Mouse (Mus musculus): Measurements from ENCODE around the gene Fbxl17.
A peak's percentile ranks its signal among the peaks of the same experiment; 100 is the strongest.

Fbxl17 gene

DNA sequence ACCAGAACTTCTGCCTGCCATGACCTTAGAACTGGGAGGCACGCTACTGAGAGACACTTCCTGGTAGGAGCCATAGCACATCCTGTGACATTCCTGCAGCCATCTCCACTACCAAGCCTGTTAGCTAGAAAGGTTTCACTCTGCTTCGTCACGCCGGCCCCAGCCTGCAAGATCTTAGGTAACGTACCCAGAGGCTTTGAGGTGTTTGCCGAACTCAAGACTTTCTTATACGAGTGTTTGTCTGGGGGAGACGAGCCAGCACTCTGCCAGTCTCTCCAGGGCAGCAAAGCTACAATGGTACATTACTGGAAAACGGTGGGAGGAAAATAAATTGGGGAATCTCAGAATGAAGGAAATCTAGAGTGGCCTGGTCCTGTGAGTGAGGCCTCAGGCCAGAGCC is 292.1 kb downstream of the Fbxl17 start:
- DNase-seq: no peak

DNA sequence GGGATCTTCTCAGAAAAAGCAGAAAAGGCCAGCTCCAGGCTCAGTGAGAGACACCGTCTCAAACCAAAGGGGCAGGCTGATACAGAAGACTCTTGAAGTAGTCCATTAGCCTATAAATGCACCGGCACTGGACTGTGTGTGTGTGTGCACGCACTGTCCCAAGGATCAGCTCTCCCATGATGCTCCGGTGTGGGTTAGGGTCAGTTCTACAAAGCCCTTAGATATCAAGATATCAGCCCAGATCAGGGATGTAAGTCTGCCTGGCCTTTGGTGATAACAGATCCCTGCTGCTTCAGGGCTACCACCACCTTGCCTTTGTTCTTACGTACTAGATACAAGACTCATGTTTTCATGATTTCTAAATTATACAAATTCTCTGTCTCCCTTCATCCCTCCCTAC is 294.5 kb downstream of the Fbxl17 start:
- DNase-seq: no peak

DNA sequence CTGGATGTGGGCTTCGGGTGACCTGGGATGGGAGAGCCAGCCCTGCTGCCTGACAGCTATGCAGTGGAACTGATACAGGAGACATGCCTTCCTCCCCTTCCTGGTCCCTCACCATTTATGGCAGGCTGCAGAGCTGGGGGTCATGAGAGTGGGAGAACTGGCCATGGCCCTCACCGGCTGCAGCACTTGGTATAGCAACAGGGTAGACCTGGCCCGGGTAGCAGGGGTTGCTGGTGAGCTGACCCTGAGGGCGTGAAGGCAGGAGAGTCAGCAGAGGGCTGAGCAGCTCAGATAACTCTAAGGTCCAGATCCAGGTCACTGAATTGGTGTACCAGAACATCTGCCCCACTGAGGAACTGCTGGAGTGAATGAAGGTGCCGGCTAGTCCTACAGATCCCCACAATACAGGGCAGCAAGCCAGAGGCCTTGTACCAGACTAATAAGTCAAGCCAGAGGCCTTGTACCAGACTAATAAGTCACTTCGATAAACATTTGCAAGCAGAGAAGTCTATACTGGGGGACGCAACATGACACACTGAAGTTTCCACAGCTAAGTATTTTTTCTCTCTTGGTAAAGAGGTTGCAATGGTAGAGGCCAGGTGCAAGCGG is 296.1 kb downstream of the Fbxl17 start:
- DNase-seq: no peak

DNA sequence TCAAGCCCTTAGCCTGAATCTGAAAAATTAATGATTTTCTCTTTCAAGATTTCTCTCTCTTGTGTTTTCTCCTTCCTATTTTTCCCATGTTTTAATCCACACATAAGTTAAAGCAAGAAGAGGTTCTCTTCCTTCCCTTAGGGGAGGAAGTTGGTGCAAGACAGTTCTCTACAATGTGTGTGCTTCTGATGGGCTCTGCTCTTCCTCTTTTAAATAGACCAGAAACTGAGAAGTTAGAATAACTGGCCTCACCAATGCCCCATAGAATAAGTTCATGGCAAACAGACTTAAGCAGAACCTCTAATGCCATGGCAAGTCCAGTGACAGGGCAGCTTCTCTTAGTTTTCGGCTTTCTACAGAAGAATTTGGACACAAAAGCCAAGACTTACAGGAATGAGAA is 301.1 kb downstream of the Fbxl17 start:
- DNase-seq: no peak

GRCm38 (mm10) chr17:63195496-63195895 is 304.3 kb downstream of the Fbxl17 start:
- no peak for DNase-seq

GRCm38 (mm10) chr17:63193196-63193595 is 306.6 kb downstream of the Fbxl17 start:
- DNase-seq: no peak

GRCm38 (mm10) chr17:63191345-63191744 is 308.5 kb downstream of the Fbxl17 start:
- no peak for DNase-seq

DNA sequence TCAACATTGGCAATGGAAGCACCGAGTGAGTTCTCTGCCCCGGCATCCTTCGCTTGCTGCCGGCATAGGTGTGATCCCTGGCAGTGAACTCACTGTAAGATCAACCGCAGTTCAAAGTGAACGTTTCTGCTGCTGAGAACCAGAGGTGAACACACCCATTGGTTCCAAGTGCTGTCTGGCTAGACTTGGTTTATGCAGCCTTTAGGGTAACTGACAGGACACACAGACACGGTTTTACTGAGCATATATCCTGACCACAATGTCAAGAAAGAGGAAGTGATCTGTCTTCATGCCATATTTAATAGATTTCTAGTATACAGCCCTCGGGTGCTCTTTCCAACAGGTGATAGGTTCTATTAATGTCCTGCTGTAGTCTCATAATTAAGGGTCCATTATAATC is 310.5 kb downstream of the Fbxl17 start:
- DNase-seq: no peak

GRCm38 (mm10) chr17:63185531-63185930 is 314.3 kb downstream of the Fbxl17 start:
- no peak for DNase-seq

- DNase-seq: no peak
Measured at GRCm38 (mm10) chr17:63184844-63185504, 314.8 kb downstream of the Fbxl17 start.

DNA sequence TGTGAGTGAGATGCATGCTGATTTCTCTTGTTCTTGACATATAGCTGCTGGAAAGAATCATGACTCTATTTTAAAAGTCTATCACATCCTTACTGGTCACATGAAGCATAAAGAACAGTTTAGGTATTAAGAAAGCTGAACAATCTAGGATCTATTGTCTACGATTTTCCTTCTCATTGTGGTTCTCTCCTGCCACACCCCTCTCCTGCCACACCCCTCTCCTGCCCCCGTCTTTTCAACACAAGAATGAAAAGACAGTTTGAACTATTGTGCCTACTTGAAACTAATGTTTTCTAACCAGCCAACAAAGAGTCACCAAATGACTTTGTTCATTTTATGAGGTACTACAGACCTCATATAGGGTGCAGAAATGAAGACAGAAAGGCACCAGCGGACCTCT is 316.4 kb downstream of the Fbxl17 start:
- no peak for DNase-seq

- peak; percentile 60 for DNase-seq
Measured at GRCm38 (mm10) chr17:63181661-63182060, 318.2 kb downstream of the Fbxl17 start.

- DNase-seq: no peak
Measured at GRCm38 (mm10) chr17:63180042-63180441, 319.8 kb downstream of the Fbxl17 start.

- no peak for DNase-seq
Measured at GRCm38 (mm10) chr17:63178331-63178730, 321.5 kb downstream of the Fbxl17 start.

DNA sequence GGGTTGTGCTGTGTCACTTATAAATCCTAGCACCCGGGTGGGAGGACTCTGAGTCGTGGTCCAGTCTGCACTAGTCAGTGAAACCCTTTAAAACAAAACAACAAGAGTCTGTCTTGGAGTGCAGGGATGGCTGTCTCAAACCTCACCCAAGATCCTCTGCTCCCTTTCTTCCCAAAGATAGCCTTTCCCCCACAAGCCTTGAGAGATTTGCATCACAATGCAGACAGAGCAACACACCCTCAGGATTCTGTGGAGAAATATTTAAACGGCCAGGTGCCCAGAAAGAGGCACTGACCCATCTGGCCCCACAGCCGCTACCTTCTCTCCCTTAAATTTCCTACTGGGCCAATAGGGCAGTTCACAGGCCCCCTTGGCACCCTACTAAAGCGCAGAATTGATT is 323.4 kb downstream of the Fbxl17 start:
- no peak for DNase-seq

- no peak for DNase-seq
Measured at GRCm38 (mm10) chr17:63172697-63173096, 327.1 kb downstream of the Fbxl17 start.

DNA sequence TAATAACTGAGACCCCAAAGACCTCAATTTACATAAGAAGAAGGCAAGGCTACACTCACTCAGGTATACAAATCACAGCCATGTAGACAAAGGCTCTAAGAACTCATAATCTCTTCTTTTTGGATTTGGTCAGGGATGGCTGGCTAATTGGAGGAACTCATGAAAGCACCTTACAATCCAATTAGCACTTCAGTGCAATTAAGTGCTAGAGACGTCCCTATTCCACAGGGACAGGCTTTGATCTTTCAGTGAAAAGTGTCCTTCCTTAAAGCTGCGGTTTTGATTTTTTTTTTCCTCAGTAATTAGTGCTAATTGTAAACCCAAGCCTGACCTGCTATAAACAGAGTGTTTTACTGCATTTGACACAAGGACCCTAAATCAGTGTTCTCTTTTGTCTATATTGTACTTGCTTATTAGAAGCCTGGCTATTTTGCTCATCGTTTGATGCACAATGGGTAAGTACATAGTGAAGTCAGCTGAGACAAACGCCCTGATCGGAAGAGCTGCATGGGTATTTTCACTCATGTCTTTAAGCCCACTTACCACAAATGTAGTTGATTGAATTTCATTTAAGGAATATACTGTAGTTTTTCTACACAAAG is 327.8 kb downstream of the Fbxl17 start:
- DNase-seq: no peak

DNA sequence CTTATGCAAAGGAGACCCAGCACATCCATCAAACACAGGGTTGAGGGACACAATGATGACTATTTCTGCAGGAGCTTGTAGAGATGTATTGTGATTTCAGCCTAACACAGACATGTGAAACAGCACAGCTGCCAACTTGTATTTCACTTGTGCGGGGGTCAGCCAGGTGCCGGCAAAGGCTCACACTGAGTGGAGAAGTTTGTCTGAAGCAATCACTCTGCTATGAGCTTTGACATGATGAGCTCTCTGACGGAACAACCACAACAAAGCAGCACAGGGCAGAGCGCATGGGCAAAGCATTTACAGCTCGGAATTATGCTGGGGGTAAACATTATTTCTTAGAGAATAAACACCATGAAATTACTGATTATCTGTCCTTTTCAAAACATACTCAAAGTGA is 328.6 kb downstream of the Fbxl17 start:
- no peak for DNase-seq

DNA sequence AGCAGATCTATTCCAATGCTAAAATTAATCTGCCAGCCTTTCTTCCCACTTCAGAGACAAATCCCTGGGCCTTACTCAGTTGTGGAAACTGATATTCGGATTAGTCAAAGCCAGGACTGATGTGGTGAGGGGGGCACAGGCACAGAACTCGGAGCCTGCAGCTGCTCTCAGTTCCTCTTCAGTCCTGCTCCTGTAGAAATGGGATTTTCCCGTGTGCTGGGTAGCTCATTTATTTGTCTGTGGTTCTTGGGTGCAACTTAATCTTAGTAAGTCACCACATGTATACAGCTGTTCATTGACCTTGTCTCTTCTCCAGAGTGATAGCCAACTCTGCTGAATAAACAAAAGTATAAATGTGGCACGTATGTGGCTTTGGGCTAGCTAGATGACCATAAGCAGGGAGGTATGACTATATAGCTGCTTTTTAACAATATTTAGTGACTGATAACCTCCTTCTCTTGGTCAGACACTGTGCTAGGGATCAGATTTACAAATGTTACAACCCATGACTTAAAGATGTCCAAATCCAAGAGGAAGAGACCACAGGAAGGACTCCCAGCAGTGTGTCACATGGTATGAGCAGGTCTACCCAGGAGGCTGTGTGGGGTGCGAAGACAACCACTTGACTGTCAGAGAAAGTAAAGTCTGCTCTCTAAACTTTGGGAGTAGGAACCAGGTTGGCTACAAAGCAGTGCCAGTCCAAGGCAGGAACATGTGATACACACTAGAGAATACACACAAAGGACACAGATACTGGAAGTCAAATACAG is 331.6 kb downstream of the Fbxl17 start:
- DNase-seq: no peak

DNA sequence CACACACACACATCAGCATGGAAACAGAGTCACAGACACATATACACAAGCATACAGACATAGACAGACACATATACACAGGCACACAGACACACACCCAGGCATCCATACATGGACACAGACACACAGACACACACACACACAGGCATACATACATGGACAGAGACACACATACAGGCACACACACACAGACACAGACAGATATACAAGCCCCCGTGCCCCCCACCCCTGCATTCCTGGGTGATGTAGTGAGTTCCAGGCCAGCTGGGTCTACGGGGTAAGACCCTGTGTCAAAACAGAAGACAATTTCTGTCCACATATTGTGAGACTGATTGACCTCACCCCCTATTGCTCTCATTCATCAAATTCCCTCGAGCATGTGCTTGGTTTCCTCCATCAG is 332.6 kb downstream of the Fbxl17 start:
- DNase-seq: no peak

DNA sequence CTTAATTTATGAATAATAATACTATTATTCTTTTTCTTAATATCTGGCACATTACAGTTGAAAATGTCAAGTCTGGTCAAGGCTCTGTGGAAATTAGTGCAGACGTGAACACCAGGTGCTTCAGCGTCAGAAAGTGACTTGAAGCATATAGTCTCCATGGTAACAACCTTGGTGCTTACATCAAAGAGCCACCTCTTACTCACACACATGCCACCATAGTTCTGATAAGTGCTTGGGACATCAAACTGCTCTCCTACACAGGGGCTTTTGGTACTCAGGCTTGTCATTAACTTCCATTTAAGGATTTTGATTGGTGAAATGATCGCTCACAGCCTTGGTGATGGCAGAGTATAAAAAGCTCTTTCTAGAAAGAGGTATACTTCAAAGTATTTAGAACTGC is 333.1 kb downstream of the Fbxl17 start:
- DNase-seq: no peak

DNA sequence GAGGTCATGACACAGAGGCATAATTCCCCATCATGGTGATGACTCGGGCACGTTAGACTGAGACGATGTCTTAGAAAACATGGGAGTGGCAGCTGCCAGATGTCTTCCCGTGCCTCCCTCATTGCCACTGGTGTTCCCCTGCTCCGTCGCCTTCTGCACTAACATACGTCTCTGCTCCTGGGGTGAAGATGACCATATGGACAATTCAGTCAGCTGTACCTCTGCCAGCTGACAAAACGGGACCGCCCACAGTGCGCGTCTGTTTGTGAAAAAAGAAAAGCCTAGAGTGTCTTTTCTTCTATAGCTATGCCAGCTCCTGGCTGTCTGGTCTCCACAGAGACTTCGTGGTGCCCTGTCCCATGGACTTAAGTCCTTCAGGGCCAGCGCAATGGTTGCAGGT is 334.0 kb downstream of the Fbxl17 start:
- no peak for DNase-seq

DNA sequence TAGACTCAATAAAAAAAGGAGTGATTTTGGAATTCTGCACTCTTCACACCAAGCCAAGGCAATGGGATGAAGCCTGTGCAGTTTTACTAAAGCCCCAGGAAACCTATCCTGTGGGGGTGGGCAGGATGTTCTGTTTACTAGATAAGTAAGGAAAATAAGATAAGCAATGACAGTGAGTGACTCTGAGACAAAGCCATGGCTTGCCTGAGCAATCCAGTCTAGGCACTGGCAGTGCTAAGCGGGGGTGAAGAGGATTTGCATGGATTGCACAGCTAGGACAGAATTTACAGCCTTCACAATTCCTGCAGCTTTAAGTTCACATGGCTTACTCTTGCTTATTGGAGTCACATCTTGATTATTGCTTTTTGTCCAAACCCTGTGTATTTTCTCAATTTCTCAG is 335.5 kb downstream of the Fbxl17 start:
- DNase-seq: no peak

DNA sequence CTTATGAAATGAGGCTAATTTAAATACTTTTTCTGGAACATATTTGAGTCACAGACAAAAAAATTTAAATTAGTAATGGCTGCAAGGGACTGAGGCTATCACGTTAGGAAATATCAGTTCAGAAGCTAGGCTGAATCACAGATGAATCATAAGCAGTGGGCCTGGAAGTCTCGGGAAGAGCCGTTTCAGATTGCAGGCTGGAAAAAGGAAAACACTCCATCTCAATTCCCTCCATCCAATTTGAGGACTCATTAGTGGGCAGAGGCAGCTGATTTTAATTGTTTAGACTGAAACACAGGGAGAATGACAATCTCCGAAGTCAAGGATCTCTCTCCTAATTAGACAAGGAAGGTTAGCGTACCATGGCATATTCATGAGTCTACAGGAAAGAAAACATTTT is 337.9 kb downstream of the Fbxl17 start:
- DNase-seq: no peak

All from kidney, adult 9 months (tissue).